Mouse (Mus musculus) stomach, embryonic 15.5 days (tissue): ENCODE data around the gene Dtx4. TPM values are rescaled to one million over a fixed set of nuclear protein-coding genes. Genes with fewer than 3 reads are reported as not detected.
A peak's percentile ranks its signal among the peaks of the same experiment; 100 is the strongest.

Source experiments
- ATAC-seq: fragments of 200-750 bp; cut with Nextera tagmentation; 2 replicates; pipeline ENCODE4 v1.8.0; 2017; ENCODE audit warnings: low read depth, moderate number of reproducible peaks, moderate TSS enrichment; ENCODE audit not compliant: insufficient read depth, low FRiP score
- H3K27ac ChIP-seq: fragments of 300-500 bp; sonication (generic); 2 replicates; pipeline ENCODE4 v1.5.1; 2015; ENCODE audit warnings: mild to moderate bottlenecking, inconsistent platforms
- H3K27me3 ChIP-seq: fragments of 300-500 bp; sonication (generic); replicated peaks from 2 replicates; pipeline ENCODE4 v1.6.1; 2015; ENCODE audit warnings: inconsistent platforms
- H3K36me3 ChIP-seq: fragments of 300-500 bp; sonication (generic); 2 replicates; pipeline ENCODE4 v1.6.1; 2015; ENCODE audit warnings: inconsistent platforms
- H3K4me1 ChIP-seq: fragments of 300-500 bp; sonication (generic); 2 replicates; pipeline ENCODE4 v1.6.1; 2015; ENCODE audit warnings: inconsistent platforms
- H3K4me2 ChIP-seq: fragments of 300-500 bp; sonication (generic); 2 replicates; pipeline ENCODE4 v1.6.1; 2015; ENCODE audit warnings: mild to moderate bottlenecking, inconsistent platforms
- H3K4me3 ChIP-seq: fragments of 300-500 bp; sonication (generic); replicated peaks from 2 replicates; pipeline ENCODE4 v1.5.1; 2015; ENCODE audit warnings: inconsistent platforms
- H3K9ac ChIP-seq: fragments of 300-500 bp; sonication (generic); 2 replicates; pipeline ENCODE4 v1.6.1; 2015; ENCODE audit warnings: inconsistent platforms
- H3K9me3 ChIP-seq: fragments of 300-500 bp; sonication (generic); 2 replicates; pipeline ENCODE4 v1.6.1; 2016; ENCODE audit warnings: inconsistent platforms
- WGBS: fragments of 180-500 bp; shearing (Covaris S2); methylation state at CpG from one replicate; pipeline ENCODE4 v1.1.7; 2015; 5-methylcytosine and 5-hydroxymethylcytosine counted together
- polyA plus RNA-seq: library from polyadenylated mRNA; unstranded; fragments of >200 nt; fragmentation: Nextera tagmentation; extraction: Ambion mirVana; gene quantifications from 2 replicates; pipeline ENCODE4 v1.2.1, GENCODE M21; 2015

Dtx4 gene
- polyA plus RNA-seq, 1 experiment from 2014 or later: 14.7 TPM

GRCm38 (mm10) chr19:12514621-12515020, 13.4 kb upstream of the Dtx4 start:
- Histone ChIP-seq H3K9me3 (no peaks in the 10 kb centered on the region), H3K27me3 (no peaks in the 10 kb centered on the region), H3K36me3 (no peaks in the 10 kb centered on the region), H3K4me2 (no peak overlapping the region), H3K27ac (no peak overlapping the region), H3K4me1 (no peaks in the 10 kb centered on the region), H3K4me3 (no peak overlapping the region), H3K9ac (no peak overlapping the region)
- no peak for ATAC-seq

- H3K27ac ChIP-seq: no peak overlapping the region
- H3K4me1 ChIP-seq: peaks cover 14% of the 10 kb centered on the region; the same call in 1 of the 2 replicates
- no peak overlapping the region for H3K4me2 ChIP-seq
- no peak overlapping the region for H3K4me3 ChIP-seq
- H3K36me3 ChIP-seq: no peaks in the 10 kb centered on the region
- H3K9ac ChIP-seq: no peak overlapping the region
- WGBS: 60% methylated on average over 7 of the region's 7 CpGs
- no peak for ATAC-seq
- no peaks in the 10 kb centered on the region for H3K27me3 ChIP-seq
- no peaks in the 10 kb centered on the region for H3K9me3 ChIP-seq
Measured at GRCm38 (mm10) chr19:12502756-12503155, 1.5 kb upstream of the Dtx4 start.

- Histone ChIP-seq H3K27ac (peak overlapping the region; percentile 93), H3K9ac (peak overlapping the region; percentile 91), H3K4me2 (peak overlapping the region; percentile 89), H3K27me3 (no peaks in the 10 kb centered on the region), H3K36me3 (0 out of 2 replicates have a peak, but pooled peaks cover 3% of the 10 kb centered on the region), H3K9me3 (no peaks in the 10 kb centered on the region), H3K4me3 (peak overlapping the region; percentile 81), H3K4me1 (peaks cover 14% of the 10 kb centered on the region; the same call in 1 of the 2 replicates)
- ATAC-seq: peak; percentile 37
- under 1% methylated on average over 37 of the region's 38 CpGs for WGBS
Measured at GRCm38 (mm10) chr19:12500881-12501311, 358 bp downstream of the Dtx4 start.

- Histone ChIP-seq H3K4me2 (peak overlapping the region; percentile 89), H3K27ac (peak overlapping the region; percentile 93; the same call in 1 of the 2 replicates), H3K4me1 (peaks cover 14% of the 10 kb centered on the region; the same call in 1 of the 2 replicates), H3K36me3 (0 out of 2 replicates have a peak, but pooled peaks cover 3% of the 10 kb centered on the region), H3K4me3 (peak overlapping the region; percentile 81), H3K9ac (peak overlapping the region; percentile 34), H3K27me3 (no peaks in the 10 kb centered on the region), H3K9me3 (no peaks in the 10 kb centered on the region)
- WGBS: 8% methylated on average over 3 of the region's 3 CpGs
- 0 out of 2 replicates have a peak, but pooled peaks have one; percentile 21 for ATAC-seq
Measured at GRCm38 (mm10) chr19:12500124-12500523, 1.1 kb downstream of the Dtx4 start.

GRCm38 (mm10) chr19:12499485-12499884, 1.8 kb downstream of the Dtx4 start:
- H3K27ac ChIP-seq: no peak overlapping the region; the same call in 1 of the 2 replicates
- peak overlapping the region; percentile 89 for H3K4me2 ChIP-seq
- peak overlapping the region; percentile 81 for H3K4me3 ChIP-seq
- no peaks in the 10 kb centered on the region for H3K9me3 ChIP-seq
- H3K4me1 ChIP-seq: peaks cover 14% of the 10 kb centered on the region; the same call in 1 of the 2 replicates
- no peaks in the 10 kb centered on the region for H3K27me3 ChIP-seq
- 21% methylated on average over 2 of the region's 2 CpGs for WGBS
- no peak overlapping the region for H3K9ac ChIP-seq
- 0 out of 2 replicates have a peak, but pooled peaks cover 3% of the 10 kb centered on the region for H3K36me3 ChIP-seq
- no peak for ATAC-seq

GRCm38 (mm10) chr19:12498941-12499340, 2.3 kb downstream of the Dtx4 start:
- no peak for ATAC-seq
- H3K4me2 ChIP-seq: peak overlapping the region; percentile 89
- no peaks in the 10 kb centered on the region for H3K9me3 ChIP-seq
- WGBS: 75% methylated on average over 1 of the region's 1 CpGs
- H3K27ac ChIP-seq: no peak overlapping the region
- no peak overlapping the region for H3K9ac ChIP-seq
- H3K4me1 ChIP-seq: peaks cover 15% of the 10 kb centered on the region; the same call in 1 of the 2 replicates
- H3K36me3 ChIP-seq: 0 out of 2 replicates have a peak, but pooled peaks cover 3% of the 10 kb centered on the region
- H3K27me3 ChIP-seq: no peaks in the 10 kb centered on the region
- no peak overlapping the region for H3K4me3 ChIP-seq

GRCm38 (mm10) chr19:12498321-12498720, 2.9 kb downstream of the Dtx4 start:
- H3K27ac ChIP-seq: no peak overlapping the region
- H3K4me1 ChIP-seq: peaks cover 21% of the 10 kb centered on the region; the same call in 1 of the 2 replicates
- 0 out of 2 replicates have a peak, but pooled peaks cover 3% of the 10 kb centered on the region for H3K36me3 ChIP-seq
- 70% methylated on average over 4 of the region's 4 CpGs for WGBS
- no peaks in the 10 kb centered on the region for H3K27me3 ChIP-seq
- H3K9me3 ChIP-seq: no peaks in the 10 kb centered on the region
- no peak overlapping the region for H3K9ac ChIP-seq
- peak overlapping the region; percentile 89; the same call in 1 of the 2 replicates for H3K4me2 ChIP-seq
- ATAC-seq: no peak
- no peak overlapping the region for H3K4me3 ChIP-seq

- Histone ChIP-seq H3K4me1 (peaks cover 21% of the 10 kb centered on the region; the same call in 1 of the 2 replicates), H3K9me3 (no peaks in the 10 kb centered on the region), H3K27ac (no peak overlapping the region), H3K27me3 (no peaks in the 10 kb centered on the region), H3K9ac (no peak overlapping the region), H3K4me3 (no peak overlapping the region), H3K36me3 (0 out of 2 replicates have a peak, but pooled peaks cover 3% of the 10 kb centered on the region), H3K4me2 (no peak overlapping the region)
- no peak for ATAC-seq
- 76% methylated on average over 2 of the region's 2 CpGs for WGBS
Measured at GRCm38 (mm10) chr19:12497909-12498308, 3.3 kb downstream of the Dtx4 start.

- Histone ChIP-seq H3K4me1 (peaks cover 21% of the 10 kb centered on the region; the same call in 1 of the 2 replicates), H3K9ac (no peak overlapping the region), H3K4me3 (no peak overlapping the region), H3K36me3 (0 out of 2 replicates have a peak, but pooled peaks cover 11% of the 10 kb centered on the region), H3K9me3 (no peaks in the 10 kb centered on the region), H3K27ac (no peak overlapping the region), H3K4me2 (no peak overlapping the region), H3K27me3 (no peaks in the 10 kb centered on the region)
- WGBS: 68% methylated on average over 2 of the region's 2 CpGs
- no peak for ATAC-seq
Measured at GRCm38 (mm10) chr19:12496241-12496640, 5.0 kb downstream of the Dtx4 start.

GRCm38 (mm10) chr19:12494972-12495535, 6.2 kb downstream of the Dtx4 start:
- no peak overlapping the region for H3K27ac ChIP-seq
- no peaks in the 10 kb centered on the region for H3K9me3 ChIP-seq
- no peak overlapping the region for H3K4me2 ChIP-seq
- H3K4me3 ChIP-seq: no peak overlapping the region
- WGBS: 63% methylated on average over 3 of the region's 3 CpGs
- H3K9ac ChIP-seq: no peak overlapping the region
- 0 out of 2 replicates have a peak, but pooled peaks cover 21% of the 10 kb centered on the region for H3K36me3 ChIP-seq
- peaks cover 15% of the 10 kb centered on the region; the same call in 1 of the 2 replicates for H3K4me1 ChIP-seq
- H3K27me3 ChIP-seq: no peaks in the 10 kb centered on the region
- no peak for ATAC-seq

- Histone ChIP-seq H3K4me2 (no peak overlapping the region), H3K9me3 (no peaks in the 10 kb centered on the region), H3K4me3 (no peak overlapping the region), H3K4me1 (peaks cover 11% of the 10 kb centered on the region; the same call in 1 of the 2 replicates), H3K9ac (no peak overlapping the region), H3K36me3 (0 out of 2 replicates have a peak, but pooled peaks cover 23% of the 10 kb centered on the region), H3K27ac (no peak overlapping the region), H3K27me3 (no peaks in the 10 kb centered on the region)
- WGBS: 76% methylated on average over 4 of the region's 4 CpGs
- no peak for ATAC-seq
Measured at GRCm38 (mm10) chr19:12494187-12494458, 7.1 kb downstream of the Dtx4 start.

- 75% methylated on average over 4 of the region's 4 CpGs for WGBS
- no peak overlapping the region for H3K9ac ChIP-seq
- 0 out of 2 replicates have a peak, but pooled peaks cover 23% of the 10 kb centered on the region for H3K36me3 ChIP-seq
- ATAC-seq: no peak
- no peaks in the 10 kb centered on the region for H3K27me3 ChIP-seq
- no peak overlapping the region for H3K4me2 ChIP-seq
- H3K9me3 ChIP-seq: no peaks in the 10 kb centered on the region
- H3K4me3 ChIP-seq: no peak overlapping the region
- H3K27ac ChIP-seq: no peak overlapping the region
- 0 out of 2 replicates have a peak, but pooled peaks cover 11% of the 10 kb centered on the region for H3K4me1 ChIP-seq
Measured at GRCm38 (mm10) chr19:12493453-12494186, 7.6 kb downstream of the Dtx4 start.
